Mouse (Mus musculus): Measurements from ENCODE around the gene Tcp11l2. TPM values are rescaled to one million over a fixed set of nuclear protein-coding genes. Genes with fewer than 3 reads are reported as not detected.

Gene Tcp11l2
- 10.3 and 11.0 TPM in 2 replicates for polyA plus RNA-seq (2016; fragmentation: Nextera tagmentation; extraction: Ambion mirVana)

GRCm38 (mm10) chr10:84576395-84577070 lies at the start of gene Tcp11l2:
Gene Tcp11l2 (plus strand): TSS chr10:84576626.
- Histone ChIP-seq H3K4me2 (peak within 1 kb of the TSS; percentile 98), H3K27ac (peak within 1 kb of the TSS; percentile 42; the same call in 1 of the 2 replicates), H3K4me3 (replicated peaks) (peak within 1 kb of the TSS; percentile 80), H3K9me3 (no peaks in the 10 kb centered on the region), H3K27me3 (peaks cover 35% of the 10 kb centered on the region), H3K9ac (peak within 1 kb of the TSS; percentile 70), H3K4me1 (peaks cover 12% of the 10 kb centered on the region), H3K36me3 (replicated peaks) (no peaks in the 10 kb centered on the region)
- ATAC-seq (ENCODE audit: low FRiP score) = peak; percentile 98
- WGBS = under 1% methylated on average over 46 of the region's 46 CpGs

DNA sequence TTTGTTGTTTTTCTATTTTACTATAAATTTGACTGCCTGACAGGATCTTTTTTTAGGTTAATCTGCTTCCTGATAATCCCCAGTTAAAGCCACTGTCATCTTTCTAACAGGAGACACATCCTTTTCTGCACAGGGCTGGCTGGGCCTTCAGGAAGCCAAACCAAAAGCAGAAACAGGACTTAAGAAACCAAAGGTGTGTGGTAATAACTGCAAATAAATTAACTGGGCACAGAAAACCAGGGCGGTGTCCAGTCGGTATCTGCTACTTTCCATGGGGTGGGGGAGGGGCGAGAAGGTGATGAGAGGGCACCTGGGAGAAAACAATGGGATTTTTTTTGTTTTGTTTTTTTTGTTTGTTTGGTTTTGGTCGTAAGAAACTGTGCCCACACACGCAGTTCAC lies 49.4 kb upstream of the Tcp11l2 start:
- no peak for ATAC-seq (ENCODE audit: low FRiP score)
- H3K27ac ChIP-seq = no peak overlapping the region
- no peak overlapping the region for H3K4me2 ChIP-seq
- no peaks in the 10 kb centered on the region for H3K9me3 ChIP-seq
- H3K9ac ChIP-seq = no peak overlapping the region
- peaks cover 56% of the 10 kb centered on the region for H3K36me3 ChIP-seq (replicated peaks)
- no peak overlapping the region for H3K4me3 ChIP-seq (replicated peaks)
- H3K27me3 ChIP-seq = no peaks in the 10 kb centered on the region
- WGBS = 69% methylated on average over 5 of the region's 5 CpGs
- peaks cover 26% of the 10 kb centered on the region for H3K4me1 ChIP-seq

GRCm38 (mm10) chr10:84527631-84528030 lies 48.8 kb upstream of the Tcp11l2 start:
- Histone ChIP-seq H3K4me3 (replicated peaks) (no peak overlapping the region), H3K9me3 (no peaks in the 10 kb centered on the region), H3K9ac (no peak overlapping the region), H3K27me3 (no peaks in the 10 kb centered on the region), H3K36me3 (replicated peaks) (peaks cover 56% of the 10 kb centered on the region), H3K4me1 (peaks cover 32% of the 10 kb centered on the region), H3K27ac (no peak overlapping the region), H3K4me2 (no peak overlapping the region)
- no peak for ATAC-seq (ENCODE audit: low FRiP score)
- WGBS = 82% methylated on average over 12 of the region's 12 CpGs

DNA sequence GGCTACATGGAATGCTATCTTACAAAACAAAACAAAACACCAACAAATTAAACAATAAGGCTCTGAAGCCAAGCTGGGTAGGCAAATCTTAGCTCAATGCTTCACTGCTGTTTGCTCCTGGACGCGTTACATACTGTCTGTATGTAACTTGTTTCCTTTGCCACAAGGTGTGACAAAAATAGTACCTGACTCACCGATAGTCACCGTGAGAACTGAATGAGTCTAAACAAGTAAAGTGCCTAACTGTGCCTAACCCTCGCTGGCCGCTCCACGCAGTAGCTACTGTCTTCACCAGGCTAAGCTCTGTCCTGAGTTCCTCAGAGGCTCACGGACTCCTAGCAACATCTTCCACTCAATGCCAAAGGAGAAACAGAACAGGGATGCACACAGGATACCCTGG lies 46.0 kb upstream of the Tcp11l2 start:
- Histone ChIP-seq H3K9ac (peak overlapping the region; percentile 39), H3K4me3 (replicated peaks) (no peak overlapping the region)

GRCm38 (mm10) chr10:84531576-84531975 lies 44.9 kb upstream of the Tcp11l2 start:
- Histone ChIP-seq H3K27me3 (no peaks in the 10 kb centered on the region), H3K27ac (peak overlapping the region; percentile 50), H3K4me3 (replicated peaks) (peak overlapping the region; percentile 95), H3K4me1 (peaks cover 46% of the 10 kb centered on the region), H3K9me3 (no peaks in the 10 kb centered on the region), H3K9ac (no peak overlapping the region), H3K4me2 (peak overlapping the region; percentile 79), H3K36me3 (replicated peaks) (peaks cover 37% of the 10 kb centered on the region)
- ATAC-seq (ENCODE audit: low FRiP score) = no peak
- 86% methylated on average over 4 of the region's 4 CpGs for WGBS

More for the DNA sequence above, 46.0 kb upstream of the Tcp11l2 start:
- 91% methylated on average over 8 of the region's 8 CpGs for WGBS
- H3K27ac ChIP-seq = no peak overlapping the region
- peaks cover 44% of the 10 kb centered on the region for H3K36me3 ChIP-seq (replicated peaks)
- no peaks in the 10 kb centered on the region for H3K9me3 ChIP-seq
- H3K4me1 ChIP-seq = peaks cover 44% of the 10 kb centered on the region
- H3K4me2 ChIP-seq = peak overlapping the region; percentile 79; the same call in 1 of the 2 replicates
- H3K27me3 ChIP-seq = no peaks in the 10 kb centered on the region
- no peak for ATAC-seq (ENCODE audit: low FRiP score)

- Histone ChIP-seq H3K4me1 (peaks cover 45% of the 10 kb centered on the region), H3K27me3 (no peaks in the 10 kb centered on the region), H3K9ac (peak overlapping the region; percentile 95), H3K4me2 (peak overlapping the region; percentile 79), H3K27ac (peak overlapping the region; percentile 50; the same call in 1 of the 2 replicates), H3K9me3 (no peaks in the 10 kb centered on the region), H3K4me3 (replicated peaks) (peak overlapping the region; percentile 95), H3K36me3 (replicated peaks) (peaks cover 31% of the 10 kb centered on the region)
- no peak for ATAC-seq (ENCODE audit: low FRiP score)
- WGBS = 78% methylated on average over 16 of the region's 16 CpGs
Measured at GRCm38 (mm10) chr10:84532191-84532889, 44.1 kb upstream of the Tcp11l2 start.

- Histone ChIP-seq H3K9me3 (no peaks in the 10 kb centered on the region), H3K36me3 (replicated peaks) (peaks cover 22% of the 10 kb centered on the region), H3K9ac (peak overlapping the region; percentile 95), H3K27me3 (no peaks in the 10 kb centered on the region), H3K4me3 (replicated peaks) (peak overlapping the region; percentile 95), H3K4me1 (peaks cover 45% of the 10 kb centered on the region), H3K4me2 (peak overlapping the region; percentile 79), H3K27ac (peak overlapping the region; percentile 89)
- WGBS = under 1% methylated on average over 69 of the region's 72 CpGs
- ATAC-seq (ENCODE audit: low FRiP score) = peak; percentile 57
Measured at GRCm38 (mm10) chr10:84532911-84533882, 43.2 kb upstream of the Tcp11l2 start.

GRCm38 (mm10) chr10:84533912-84534671 lies 42.3 kb upstream of the Tcp11l2 start, which contains the start of gene Ckap4:
Gene Ckap4 (minus strand): TSS chr10:84534062.
- WGBS = under 1% methylated on average over 52 of the region's 64 CpGs

GRCm38 (mm10) chr10:84535458-84535857 lies 41.0 kb upstream of the Tcp11l2 start:
- Histone ChIP-seq H3K4me2 (no peak overlapping the region), H3K9ac (no peak overlapping the region), H3K27ac (no peak overlapping the region), H3K36me3 (replicated peaks) (0 out of 2 replicates have a peak, but pooled peaks cover 6% of the 10 kb centered on the region), H3K27me3 (no peaks in the 10 kb centered on the region), H3K9me3 (no peaks in the 10 kb centered on the region), H3K4me3 (replicated peaks) (no peak overlapping the region), H3K4me1 (peaks cover 39% of the 10 kb centered on the region)
- no peak for ATAC-seq (ENCODE audit: low FRiP score)
- 74% methylated on average over 5 of the region's 5 CpGs for WGBS

More at GRCm38 (mm10) chr10:84533912-84534671, 42.3 kb upstream of the Tcp11l2 start, which contains the start of gene Ckap4:
- peaks cover 45% of the 10 kb centered on the region for H3K4me1 ChIP-seq
- peaks cover 13% of the 10 kb centered on the region; the same call in 1 of the 2 replicates for H3K36me3 ChIP-seq (replicated peaks)
- H3K9me3 ChIP-seq = no peaks in the 10 kb centered on the region
- H3K4me2 ChIP-seq = peak within 1 kb of the TSS; percentile 79
- peak; percentile 93 for ATAC-seq (ENCODE audit: low FRiP score)
- no peaks in the 10 kb centered on the region for H3K27me3 ChIP-seq
- peak within 1 kb of the TSS; percentile 95 for H3K4me3 ChIP-seq (replicated peaks)
- peak within 1 kb of the TSS; percentile 95 for H3K9ac ChIP-seq
- peak within 1 kb of the TSS; percentile 89 for H3K27ac ChIP-seq

DNA sequence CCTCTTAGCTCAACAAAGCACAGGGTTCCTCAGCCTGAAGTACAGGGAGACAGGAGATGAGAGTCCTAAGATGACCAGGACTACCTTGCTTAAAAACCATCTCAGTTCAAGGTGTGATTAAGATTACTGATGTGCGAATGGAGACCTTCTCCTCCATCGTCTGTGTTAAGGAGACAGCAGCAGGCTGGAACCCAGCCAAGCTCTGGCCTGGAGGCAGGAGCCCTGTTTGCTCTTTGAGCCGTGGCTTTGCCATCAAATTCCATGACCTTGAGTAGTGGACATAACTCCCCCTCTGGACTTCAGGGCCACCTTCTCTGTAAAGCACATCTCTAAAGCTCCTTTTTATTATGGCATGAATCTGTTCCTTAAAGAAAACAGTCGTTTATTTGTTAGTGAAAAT lies 40.6 kb upstream of the Tcp11l2 start:
- Histone ChIP-seq H3K27me3 (no peaks in the 10 kb centered on the region), H3K4me3 (replicated peaks) (no peak overlapping the region), H3K4me2 (no peak overlapping the region), H3K9me3 (no peaks in the 10 kb centered on the region), H3K4me1 (peaks cover 35% of the 10 kb centered on the region), H3K9ac (no peak overlapping the region), H3K36me3 (replicated peaks) (0 out of 2 replicates have a peak, but pooled peaks cover 6% of the 10 kb centered on the region), H3K27ac (no peak overlapping the region)
- ATAC-seq (ENCODE audit: low FRiP score) = no peak
- 68% methylated on average over 4 of the region's 4 CpGs for WGBS

- 89% methylated on average over 6 of the region's 6 CpGs for WGBS
- no peaks in the 10 kb centered on the region for H3K9me3 ChIP-seq
- H3K27me3 ChIP-seq = no peaks in the 10 kb centered on the region
- H3K4me1 ChIP-seq = peaks cover 7% of the 10 kb centered on the region
- no peak overlapping the region for H3K4me3 ChIP-seq (replicated peaks)
- no peak overlapping the region for H3K27ac ChIP-seq
- no peak overlapping the region for H3K4me2 ChIP-seq
- no peaks in the 10 kb centered on the region for H3K36me3 ChIP-seq (replicated peaks)
- ATAC-seq (ENCODE audit: low FRiP score) = no peak
- H3K9ac ChIP-seq = no peak overlapping the region
Measured at GRCm38 (mm10) chr10:84539651-84540050, 36.8 kb upstream of the Tcp11l2 start.
